Mouse (Mus musculus) ES-E14 (cell line): Measurements from ENCODE around the gene Rpl34. TPM values are rescaled to one million over a fixed set of nuclear protein-coding genes. Genes with fewer than 3 reads are reported as not detected.

Source experiments
- DNase-seq: peaks from one replicate; pipeline ENCODE4 v3.0.0-alpha.2; 2013; ENCODE audit warnings: low read depth, low spot score
- H3K27ac ChIP-seq: 2 replicates; pipeline ENCODE4 v1.5.1; 2012; ENCODE audit warnings: low read depth, mild to moderate bottlenecking, low read length, moderate library complexity, mixed read lengths; ENCODE audit not compliant: poor library complexity, insufficient read depth, severe bottlenecking
- H3K36me3 ChIP-seq: 2 replicates; pipeline ENCODE4 v1.6.1; 2012; ENCODE audit warnings: mild to moderate bottlenecking, low read length, moderate library complexity, mixed read lengths; ENCODE audit not compliant: control insufficient read depth, poor library complexity, insufficient read depth, severe bottlenecking
- H3K4me1 ChIP-seq, 2 experiments: fragments of 150-350 bp in 1 of 2; sonication (generic) in 1 of 2; 2 replicates each; pipeline ENCODE4 v1.6.1; 2012; ENCODE audit warnings: low read length in 2 of 2, mild to moderate bottlenecking in 1 of 2, mixed read lengths in 1 of 2; ENCODE audit not compliant: control insufficient read depth in 2 of 2, insufficient read depth in 2 of 2, poor library complexity in 1 of 2
- H3K4me3 ChIP-seq, 2 experiments: fragments of 150-350 bp in 1 of 2; sonication (generic) in 1 of 2; 2 replicates each; pipeline ENCODE4 v1.5.1; 2012; ENCODE audit warnings: low read length in 2 of 2, low read depth in 1 of 2, mild to moderate bottlenecking in 1 of 2, mixed read lengths in 1 of 2; ENCODE audit not compliant: insufficient read depth in 1 of 2, poor library complexity in 1 of 2, severe bottlenecking in 1 of 2
- H3K9ac ChIP-seq: 2 replicates; pipeline ENCODE4 v1.6.1; 2012; ENCODE audit warnings: low read depth, mild to moderate bottlenecking, low read length, mixed read lengths; ENCODE audit not compliant: poor library complexity, insufficient read depth, severe bottlenecking
- H3K9me3 ChIP-seq: fragments of 150-350 bp; sonication (generic); 2 replicates; pipeline ENCODE4 v1.6.1; 2012; ENCODE audit warnings: low read depth, mild to moderate bottlenecking, low read length; ENCODE audit not compliant: control insufficient read depth, insufficient read depth
- CHD2 ChIP-seq: IDR thresholded peaks from 2 replicates; pipeline ENCODE4 v1.6.1; 2014; ENCODE audit warnings: mild to moderate bottlenecking, low read depth, low read length, inconsistent platforms
- HCFC1 ChIP-seq: IDR thresholded peaks from 2 replicates; pipeline ENCODE4 v1.6.1; 2012; ENCODE audit warnings: low read length, inconsistent platforms, borderline replicate concordance; ENCODE audit not compliant: insufficient read depth
- MAFK ChIP-seq: IDR thresholded peaks from 2 replicates; pipeline ENCODE4 v1.6.1; 2014; ENCODE audit warnings: mild to moderate bottlenecking, low read depth, low read length, inconsistent platforms; ENCODE audit not compliant: insufficient read depth
- ZC3H11A ChIP-seq: IDR thresholded peaks from 2 replicates; pipeline ENCODE4 v1.6.1; 2012; ENCODE audit warnings: low read depth, mild to moderate bottlenecking, inconsistent platforms, low read length, borderline replicate concordance
- ZNF384 ChIP-seq: IDR thresholded peaks from 2 replicates; pipeline ENCODE4 v1.6.1; 2012; ENCODE audit warnings: low read depth, low read length, inconsistent platforms
- in situ Hi-C, 2 experiments: fragments of 600-800 bp; cut with MboI; formaldehyde crosslinking; loops; one replicate each; pipeline ENCODE4 v1.15.1; 2025; ENCODE audit warnings: low sequenced_read_pairs in 2 of 2, inconsistent platforms in 1 of 2; ENCODE audit not compliant: unreplicated experiment in 2 of 2
- total RNA-seq: library from RNA; depleted of rRNA; stranded (reverse); fragments of 300-350 nt; gene quantifications from 2 replicates; pipeline ENCODE4 v1.2.3, GENCODE M21; 2012; rRNA removed

Rpl34 gene
- total RNA-seq, result 825 and 990 TPM in 2 replicates

DNA sequence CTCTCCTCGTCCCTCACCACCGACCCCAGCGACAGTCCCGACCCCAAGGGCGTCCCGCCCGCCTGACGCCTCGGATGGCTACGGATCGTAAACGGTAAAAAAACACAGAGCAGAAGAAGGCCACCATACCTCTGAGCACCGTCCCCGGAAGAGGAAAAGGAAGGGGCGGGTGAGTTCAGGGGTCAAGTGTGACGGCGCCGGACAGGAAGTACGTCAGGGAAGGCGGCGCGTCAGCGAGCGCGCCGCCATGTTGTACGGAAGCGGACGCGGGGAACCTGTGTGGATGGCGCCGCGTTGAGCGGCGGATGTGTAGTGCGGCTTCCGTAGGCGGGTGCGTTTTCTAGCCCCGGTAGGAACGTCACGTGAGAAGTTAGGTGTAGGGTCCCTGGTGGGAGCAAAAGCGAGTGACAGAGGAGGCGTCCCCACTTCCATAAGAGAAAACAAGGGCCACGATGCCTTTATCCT lies at the start of gene Rpl34:
TSS of gene Rpl34 (minus strand) at position 210 of the 465 bp plus-strand sequence.
- peaks cover 31% of the 10 kb centered on the region for H3K36me3 ChIP-seq
- DNase-seq, result peak; percentile 86
- no peaks in the 10 kb centered on the region; a peak in 1 of 4 replicates for H3K4me1 ChIP-seq
- peak within 1 kb of the TSS; percentile 85 to 98 for H3K4me3 ChIP-seq
- in situ Hi-C loops, result no loop called here
- H3K27ac ChIP-seq, result peak within 1 kb of the TSS; percentile 69
- peak within 1 kb of the TSS; percentile 99 for H3K9ac ChIP-seq
- H3K9me3 ChIP-seq, result no peaks in the 10 kb centered on the region
- TF ChIP-seq MAFK, result no peak
- no peak for TF ChIP-seq ZC3H11A
- peak; percentile 62; the same call in 1 of the 2 replicates for TF ChIP-seq CHD2
- TF ChIP-seq HCFC1, result peak; percentile 91

DNA sequence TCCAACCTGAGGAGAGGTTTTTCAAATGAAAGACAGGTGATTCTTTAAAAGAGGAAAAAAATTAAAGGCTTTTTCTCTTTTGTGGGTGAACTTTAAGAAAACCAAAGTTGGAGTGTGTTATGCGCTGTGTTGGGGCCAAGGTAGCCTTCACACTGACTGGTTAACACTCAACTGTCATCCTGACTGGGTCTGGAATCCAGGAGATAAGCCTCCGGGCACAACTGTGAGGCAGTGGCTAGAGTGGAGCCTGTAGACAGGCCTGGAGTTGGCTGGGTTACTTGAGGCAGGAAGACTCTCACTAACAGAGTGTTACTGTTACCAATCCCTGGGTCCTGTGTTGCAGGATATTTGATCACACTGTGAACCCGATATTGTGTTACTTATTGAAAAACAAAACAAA lies 38.0 kb upstream of the Rpl34 start:
- H3K9ac ChIP-seq, result no peak overlapping the region
- H3K27ac ChIP-seq, result no peak overlapping the region
- no peaks in the 10 kb centered on the region for H3K36me3 ChIP-seq
- no peaks in the 10 kb centered on the region for H3K9me3 ChIP-seq
- no peak for TF ChIP-seq HCFC1
- no peak for TF ChIP-seq ZNF384
- TF ChIP-seq MAFK, result no peak
- no peak for TF ChIP-seq ZC3H11A
- no peak for TF ChIP-seq CHD2
- H3K4me3 ChIP-seq, result no peak overlapping the region
- in situ Hi-C loops, result no loop called here
- H3K4me1 ChIP-seq, result no peaks in the 10 kb centered on the region
- no peak for DNase-seq

DNA sequence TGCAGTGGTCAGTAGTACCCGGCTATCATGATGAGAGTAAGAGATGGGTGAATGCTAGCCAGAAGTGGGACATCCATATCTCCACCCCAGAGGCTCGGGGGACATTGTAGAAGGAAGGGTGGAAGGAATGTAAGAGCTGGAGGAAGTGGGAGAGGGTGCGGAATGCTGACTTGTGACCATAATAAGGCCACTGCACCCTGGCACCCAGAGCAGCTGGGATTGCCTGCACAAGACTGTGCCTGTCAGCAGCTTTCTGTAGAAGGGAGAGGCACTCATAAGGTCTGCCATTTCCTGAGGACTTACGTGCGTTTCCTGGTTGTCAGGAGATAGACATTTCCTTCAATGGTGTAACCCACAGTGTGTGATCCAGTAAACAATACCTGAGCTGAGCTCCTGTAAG lies 33.9 kb upstream of the Rpl34 start:
- Histone ChIP-seq H3K9me3 (no peaks in the 10 kb centered on the region), H3K9ac (no peak overlapping the region), H3K36me3 (no peaks in the 10 kb centered on the region), H3K27ac (no peak overlapping the region), H3K4me3 (no peak overlapping the region), H3K4me1 (no peaks in the 10 kb centered on the region)
- DNase-seq, result no peak
- in situ Hi-C loops, result no loop called here
- TF ChIP-seq ZNF384 (no peak), MAFK (no peak), HCFC1 (no peak), CHD2 (no peak), ZC3H11A (no peak)

DNA sequence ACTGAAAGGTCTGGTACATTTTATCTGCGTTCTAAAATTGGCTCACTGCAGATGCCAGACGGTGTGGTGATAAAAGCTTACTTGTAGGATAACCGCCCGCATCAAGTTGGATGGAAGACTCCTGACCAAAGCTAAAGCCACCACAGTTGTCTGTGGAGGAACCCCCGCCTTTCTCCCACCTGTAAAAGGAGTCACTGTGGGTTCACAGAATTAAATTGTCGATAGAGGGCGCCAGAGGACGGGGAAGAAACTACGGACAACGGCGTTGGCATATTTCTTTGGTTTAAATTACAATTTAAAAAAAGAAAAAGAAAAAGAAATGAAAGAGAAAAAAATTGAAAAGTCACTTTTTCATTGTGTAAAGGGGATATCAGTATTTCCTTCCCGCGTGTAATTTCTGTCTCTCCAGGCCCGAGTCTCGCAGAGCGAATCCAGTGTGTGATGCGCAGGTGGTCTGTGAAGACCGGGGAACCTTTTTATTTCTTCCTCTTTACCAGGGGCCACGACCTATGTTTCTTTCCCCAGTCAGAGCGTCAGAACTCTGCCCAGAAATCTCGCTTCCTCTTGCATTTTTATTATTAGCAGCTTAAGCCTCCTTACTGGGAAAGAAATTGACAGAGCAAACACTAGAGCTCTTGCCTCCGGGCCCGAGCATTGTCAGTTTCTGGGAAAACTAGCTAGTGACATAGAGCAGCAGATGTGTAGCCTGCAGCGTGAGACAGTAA lies 30.7 kb upstream of the Rpl34 start:
- peak; percentile 79 for DNase-seq
- TF ChIP-seq ZC3H11A (peak; percentile 39; the same call in 1 of the 2 replicates), ZNF384 (no peak), HCFC1 (no peak), CHD2 (no peak), MAFK (no peak)
- Histone ChIP-seq H3K36me3 (no peaks in the 10 kb centered on the region), H3K9ac (no peak overlapping the region), H3K27ac (no peak overlapping the region), H3K9me3 (no peaks in the 10 kb centered on the region), H3K4me1 (no peaks in the 10 kb centered on the region), H3K4me3 (peak overlapping the region in 1 of 2 experiments; percentile 29; a peak in 2 of 4 replicates)
- in situ Hi-C loops, result no loop called here
